Mouse (Mus musculus) hematopoietic stem cell, adult 5-6 weeks (primary cell): ENCODE results near the gene Atp1a4. TPM values are rescaled to one million over a fixed set of nuclear protein-coding genes. Genes with fewer than 3 reads are reported as not detected.
A peak's percentile ranks its signal among the peaks of the same experiment; 100 is the strongest.
"Not testable (repeated sequence)": the region's sequence is repeated elsewhere in the genome, so short reads cannot be mapped to it uniquely, and the experiment has no call there.

Experiments
- ATAC-seq, 2 experiments: fragments of 125-278 bp in 1 of 2; replicated peaks in 1 of 2; 2 replicates each; pipeline ENCODE4 v1.8.0; 2016 to 2017; ENCODE audit warnings: inconsistent platforms in 2 of 2, mild to moderate bottlenecking in 2 of 2, moderate number of reproducible peaks in 2 of 2, low read depth in 1 of 2, moderate TSS enrichment in 1 of 2; ENCODE audit not compliant: low FRiP score in 2 of 2, poor library complexity in 2 of 2, severe bottlenecking in 2 of 2, insufficient read depth in 1 of 2, low TSS enrichment in 1 of 2
- total RNA-seq: library from RNA; stranded (forward); fragments of 172-1452, 232-1000 nt; gene quantifications from 2 replicates; pipeline ENCODE4 v1.2.3, GENCODE M21; 2017

Gene Atp1a4
- total RNA-seq, 1 experiment from 2014 or later = not detected

- no peak for ATAC-seq
These were observed 30.8 kb upstream of the Atp1a4 start for GRCm38 (mm10) chr1:172288900-172289616.

GRCm38 (mm10) chr1:172286740-172287139 is 28.5 kb upstream of the Atp1a4 start:
- no peak for ATAC-seq

- ATAC-seq = no peak
These were observed 26.0 kb upstream of the Atp1a4 start for GRCm38 (mm10) chr1:172284221-172284620.

GRCm38 (mm10) chr1:172283073-172283472 is 24.9 kb upstream of the Atp1a4 start:
- no peak for ATAC-seq

- ATAC-seq = no peak
These were observed 23.5 kb upstream of the Atp1a4 start for GRCm38 (mm10) chr1:172281522-172282254.

GRCm38 (mm10) chr1:172279768-172280509 is 21.7 kb upstream of the Atp1a4 start:
- ATAC-seq = no peak

GRCm38 (mm10) chr1:172278328-172278727 is 20.1 kb upstream of the Atp1a4 start:
- ATAC-seq = no peak

GRCm38 (mm10) chr1:172277172-172277571 is 19.0 kb upstream of the Atp1a4 start:
- peak; percentile 52 to 61 for ATAC-seq

GRCm38 (mm10) chr1:172274547-172274946 is 16.3 kb upstream of the Atp1a4 start:
- ATAC-seq = no peak

- ATAC-seq = no peak
These were observed 15.9 kb upstream of the Atp1a4 start for GRCm38 (mm10) chr1:172274116-172274515.

- no peak for ATAC-seq
These were observed 15.2 kb upstream of the Atp1a4 start for GRCm38 (mm10) chr1:172273386-172273785.

GRCm38 (mm10) chr1:172271765-172272164 is 13.6 kb upstream of the Atp1a4 start:
- ATAC-seq = no peak

GRCm38 (mm10) chr1:172271208-172271607 is 13.0 kb upstream of the Atp1a4 start:
- ATAC-seq = no peak

GRCm38 (mm10) chr1:172261477-172262078 is 3.4 kb upstream of the Atp1a4 start, which contains the start of gene Igsf8:
Gene Igsf8 (plus strand): TSS chr1:172261641.
- ATAC-seq = no peak

GRCm38 (mm10) chr1:172247679-172248078 is 10.5 kb downstream of the Atp1a4 start:
- ATAC-seq = peak; percentile 73 to 78

- ATAC-seq = no peak
These were observed 11.0 kb downstream of the Atp1a4 start for GRCm38 (mm10) chr1:172247216-172247615.

- ATAC-seq = not testable (repeated sequence)
These were observed 13.6 kb downstream of the Atp1a4 start for GRCm38 (mm10) chr1:172244645-172245044.
